Mouse (Mus musculus) ES-Bruce4 (cell line): ENCODE data around the gene Cbfa2t3.

Experiments used
- CTCF ChIP-seq: IDR thresholded peaks from one replicate; pipeline ENCODE4 v1.8.1; 2011; ENCODE audit warnings: low read depth, low read length
- POLR2A ChIP-seq: IDR thresholded peaks from one replicate; pipeline ENCODE4 v1.8.1; 2011; ENCODE audit warnings: low read length; ENCODE audit not compliant: insufficient read depth

- TF ChIP-seq POLR2A (no peak), CTCF (no peak)
These were observed 9.6 kb downstream of the Cbfa2t3 start for GRCm38 (mm10) chr8:122689315-122689714.
